Mouse (Mus musculus): Measurements from ENCODE around the gene Dpm3.
"Not testable (repeated sequence)": the region's sequence is repeated elsewhere in the genome, so short reads cannot be mapped to it uniquely, and the experiment has no call there.

Gene Dpm3

GRCm38 (mm10) chr3:89259076-89259475 is at the start of gene Dpm3:
Dpm3 (plus strand) TSS chr3:89259358.
- no peak for DNase-seq (ENCODE audit: low spot score in 2 of 2)

- no peak for DNase-seq (ENCODE audit: low spot score in 2 of 2)
These were observed 49.4 kb upstream of the Dpm3 start for GRCm38 (mm10) chr3:89209731-89210130.

- no peak for DNase-seq (ENCODE audit: low spot score in 2 of 2)
These were observed 49.0 kb upstream of the Dpm3 start for GRCm38 (mm10) chr3:89210162-89210561.

GRCm38 (mm10) chr3:89210731-89211130 is 48.4 kb upstream of the Dpm3 start:
- DNase-seq (ENCODE audit: low spot score in 2 of 2): no peak

GRCm38 (mm10) chr3:89213803-89214530 is 45.2 kb upstream of the Dpm3 start:
- DNase-seq (ENCODE audit: low spot score in 2 of 2): peak; percentile 75 to 90

GRCm38 (mm10) chr3:89214681-89215411 is 44.3 kb upstream of the Dpm3 start, which contains the start of gene Thbs3:
Thbs3 (plus strand) TSS chr3:89215180.
- no peak for DNase-seq (ENCODE audit: low spot score in 2 of 2)

GRCm38 (mm10) chr3:89215853-89216252 is 43.3 kb upstream of the Dpm3 start:
- peak in 1 of 2 experiments; percentile 90 for DNase-seq (ENCODE audit: low spot score in 2 of 2)

- not testable (repeated sequence) for DNase-seq (ENCODE audit: low spot score in 2 of 2)
These were observed 42.8 kb upstream of the Dpm3 start for GRCm38 (mm10) chr3:89216407-89216806.

- no peak for DNase-seq (ENCODE audit: low spot score in 2 of 2)
These were observed 40.9 kb upstream of the Dpm3 start for GRCm38 (mm10) chr3:89218271-89218670.

- no peak for DNase-seq (ENCODE audit: low spot score in 2 of 2)
These were observed 39.6 kb upstream of the Dpm3 start for GRCm38 (mm10) chr3:89219546-89219945.

- no peak for DNase-seq (ENCODE audit: low spot score in 2 of 2)
These were observed 38.0 kb upstream of the Dpm3 start for GRCm38 (mm10) chr3:89221167-89221566.

- no peak for DNase-seq (ENCODE audit: low spot score in 2 of 2)
These were observed 34.4 kb upstream of the Dpm3 start for GRCm38 (mm10) chr3:89224796-89225195.

GRCm38 (mm10) chr3:89225321-89225815 is 33.8 kb upstream of the Dpm3 start:
- no peak for DNase-seq (ENCODE audit: low spot score in 2 of 2)

- DNase-seq (ENCODE audit: low spot score in 2 of 2): peak in 1 of 2 experiments; percentile 50
These were observed 33.2 kb upstream of the Dpm3 start for GRCm38 (mm10) chr3:89225918-89226317.

GRCm38 (mm10) chr3:89226361-89226760 is 32.8 kb upstream of the Dpm3 start:
- DNase-seq (ENCODE audit: low spot score in 2 of 2): no peak

- no peak for DNase-seq (ENCODE audit: low spot score in 2 of 2)
These were observed 32.3 kb upstream of the Dpm3 start, which contains the start of gene Mtx1 for GRCm38 (mm10) chr3:89226900-89227299. Mtx1 (minus strand) TSS chr3:89227088.

- peak; percentile 85 to 92 for DNase-seq (ENCODE audit: low spot score in 2 of 2)
These were observed 31.6 kb upstream of the Dpm3 start for GRCm38 (mm10) chr3:89227307-89228179.

- peak in 1 of 2 experiments; percentile 88 for DNase-seq (ENCODE audit: low spot score in 2 of 2)
These were observed 31.0 kb upstream of the Dpm3 start for GRCm38 (mm10) chr3:89228180-89228549.

GRCm38 (mm10) chr3:89228836-89229235 is 30.3 kb upstream of the Dpm3 start, which contains the start of gene Muc1:
Muc1 (plus strand) TSS chr3:89229057.
- DNase-seq (ENCODE audit: low spot score in 2 of 2): no peak

- no peak for DNase-seq (ENCODE audit: low spot score in 2 of 2)
These were observed 29.9 kb upstream of the Dpm3 start for GRCm38 (mm10) chr3:89229276-89229675.

GRCm38 (mm10) chr3:89230561-89230960 is 28.6 kb upstream of the Dpm3 start:
- DNase-seq (ENCODE audit: low spot score in 2 of 2): no peak

- no peak for DNase-seq (ENCODE audit: low spot score in 2 of 2)
These were observed 27.8 kb upstream of the Dpm3 start for GRCm38 (mm10) chr3:89231345-89231744.

Measured in left cerebral cortex, adult 9 months (tissue).